Mouse (Mus musculus): Measurements from ENCODE around the gene Foxg1. TPM values are rescaled to one million over a fixed set of nuclear protein-coding genes. Genes with fewer than 3 reads are reported as not detected.

Foxg1 gene
- total RNA-seq (2021): not detected in 2 replicates
- long read RNA-seq: 0 reads

GRCm38 (mm10) chr12:49382565-49383520, at the start of gene Foxg1:
Foxg1 (plus strand) TSS chr12:49382660.
- DNase-seq: no peak

- no peak for DNase-seq
Measured at GRCm38 (mm10) chr12:49349697-49350096, 32.8 kb upstream of the Foxg1 start.

DNA sequence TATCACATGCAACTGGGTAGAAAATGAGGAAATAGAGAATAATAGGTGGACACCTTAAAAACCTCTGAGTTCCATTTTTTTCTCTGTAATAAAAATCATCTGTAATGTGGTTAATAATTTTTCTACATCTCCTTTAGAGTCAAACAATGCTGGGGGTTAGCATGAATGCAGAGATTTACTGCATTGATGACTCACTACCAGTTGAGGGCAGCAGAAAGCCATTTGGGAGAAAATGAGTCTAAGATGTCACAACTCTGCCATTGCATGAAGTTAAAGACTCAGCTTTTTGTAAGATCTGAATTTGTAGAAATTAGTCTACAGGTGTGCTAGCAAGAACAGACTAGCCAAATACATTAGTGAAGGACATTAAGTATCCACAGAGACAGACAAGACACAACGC, 13.5 kb upstream of the Foxg1 start:
- DNase-seq: no peak

DNA sequence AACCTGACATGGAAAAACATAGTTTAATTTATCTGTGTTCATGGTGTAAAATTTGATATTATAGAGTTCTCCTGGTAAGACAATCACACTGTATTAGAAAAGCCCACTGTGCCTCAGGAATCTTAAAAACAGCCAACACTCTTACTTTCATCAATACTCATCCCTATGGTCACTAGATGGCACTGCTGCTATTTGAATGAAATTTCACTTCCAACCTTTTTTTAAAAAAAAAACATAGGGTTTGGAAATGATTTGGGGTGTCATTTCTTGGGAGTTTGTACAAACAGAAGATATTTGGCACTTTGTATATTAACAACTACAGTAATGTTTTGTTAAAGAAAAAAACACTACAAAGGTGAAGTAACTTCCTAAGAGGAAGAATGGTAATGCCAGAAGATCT, 10.3 kb upstream of the Foxg1 start:
- DNase-seq: no peak

DNA sequence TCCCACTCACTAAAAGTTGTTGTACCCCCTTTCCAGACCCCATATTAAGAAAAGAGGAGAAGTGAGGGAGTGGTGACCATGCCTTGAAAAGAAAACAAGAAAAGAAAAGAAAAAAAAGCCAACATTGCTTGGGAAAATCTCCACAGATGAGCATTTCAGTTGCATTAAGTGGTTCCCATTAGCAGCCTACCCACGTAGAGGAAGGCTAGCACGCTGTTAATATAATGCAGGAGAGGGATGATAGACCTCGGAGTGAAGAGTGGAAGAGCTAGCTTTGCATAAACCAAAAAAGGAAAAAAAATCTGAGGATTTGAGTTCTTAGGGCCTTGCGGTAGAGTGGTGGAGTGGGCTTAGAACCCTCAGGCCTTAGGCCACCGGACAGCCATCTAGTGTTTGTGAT, 9.3 kb upstream of the Foxg1 start:
- DNase-seq: no peak

GRCm38 (mm10) chr12:49373821-49374605, 8.4 kb upstream of the Foxg1 start:
- DNase-seq: no peak

DNA sequence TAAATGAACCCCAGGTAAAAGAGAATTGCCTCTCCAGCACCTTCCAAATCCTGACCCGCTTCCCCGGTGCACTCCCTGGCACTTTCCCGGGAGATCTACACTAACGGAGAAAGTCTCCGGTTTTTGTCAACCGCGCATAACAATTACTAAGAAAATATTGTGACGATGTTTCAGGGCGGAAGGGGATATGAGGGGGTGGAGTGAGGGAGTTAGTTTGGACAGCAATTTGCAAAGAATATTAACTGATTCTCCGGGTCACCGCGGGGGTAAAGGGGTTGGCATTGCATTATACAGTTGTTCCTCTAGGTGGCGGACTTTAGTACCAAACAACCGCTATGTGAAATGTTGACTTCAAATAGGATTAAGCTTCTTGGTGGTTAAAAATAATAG, 7.9 kb upstream of the Foxg1 start:
- DNase-seq: no peak

DNA sequence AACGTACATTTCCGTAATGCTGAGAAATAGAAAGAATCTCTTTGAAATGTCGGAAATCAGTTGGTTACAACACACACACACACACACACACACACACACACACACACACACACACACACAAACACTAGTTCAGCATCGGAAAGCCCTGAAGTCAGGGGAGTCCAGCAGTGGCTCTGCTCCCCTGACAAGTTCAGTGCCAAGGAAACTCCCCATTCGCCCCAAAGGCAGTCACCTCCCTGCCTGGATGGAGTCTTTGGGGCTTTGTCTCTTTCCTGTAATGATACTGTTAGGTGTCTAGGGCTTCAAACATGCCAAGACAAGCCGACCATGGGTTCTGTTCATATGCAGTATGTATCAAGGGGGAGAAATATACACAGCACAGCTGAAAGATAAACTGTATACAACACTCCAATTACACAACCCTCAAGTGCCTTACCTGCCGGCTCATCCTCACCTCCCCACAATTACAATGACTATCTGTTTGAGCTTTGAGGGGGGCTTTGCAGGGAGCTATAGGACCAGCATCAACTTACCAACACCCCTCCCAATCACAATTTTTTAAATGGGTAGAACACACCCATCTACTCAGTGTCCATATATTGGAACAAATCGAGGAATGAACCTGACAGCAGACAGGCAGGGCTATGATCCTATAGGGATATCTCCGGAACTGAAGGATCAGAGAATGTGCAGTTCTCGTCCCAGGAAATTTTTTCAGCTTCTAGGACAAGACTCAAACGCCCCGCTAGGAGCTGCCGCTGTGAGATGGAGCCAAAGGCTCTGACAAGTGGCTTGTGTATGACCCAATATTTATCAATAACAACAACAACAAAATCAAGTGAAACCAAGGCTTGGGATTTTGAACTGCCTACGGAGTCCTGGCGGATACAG, 6.8 kb upstream of the Foxg1 start:
- DNase-seq: no peak

GRCm38 (mm10) chr12:49376318-49376992, 6.0 kb upstream of the Foxg1 start:
- no peak for DNase-seq

- DNase-seq: no peak
Measured at GRCm38 (mm10) chr12:49377281-49377970, 5.0 kb upstream of the Foxg1 start.

DNA sequence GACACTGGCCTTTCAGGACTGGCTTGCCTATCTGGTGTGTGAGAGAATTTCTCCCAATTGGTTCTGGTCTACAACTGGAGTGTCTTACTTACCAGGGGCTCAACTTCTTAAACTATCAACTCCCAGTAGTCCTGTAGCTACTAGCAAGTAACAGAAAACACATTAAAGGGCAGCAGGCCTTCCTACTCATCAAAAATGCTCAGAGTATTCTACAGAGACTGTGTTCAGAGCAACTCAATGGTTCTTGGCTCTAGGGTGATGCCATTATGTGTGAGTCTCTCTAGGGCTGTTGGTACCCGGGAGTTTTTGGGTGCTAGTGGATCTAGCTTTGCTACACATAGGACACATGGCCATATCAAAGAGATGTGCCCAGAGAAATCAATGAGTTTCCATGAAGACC, 3.5 kb upstream of the Foxg1 start:
- no peak for DNase-seq

GRCm38 (mm10) chr12:49379446-49379845, 3.0 kb upstream of the Foxg1 start:
- DNase-seq: no peak

DNA sequence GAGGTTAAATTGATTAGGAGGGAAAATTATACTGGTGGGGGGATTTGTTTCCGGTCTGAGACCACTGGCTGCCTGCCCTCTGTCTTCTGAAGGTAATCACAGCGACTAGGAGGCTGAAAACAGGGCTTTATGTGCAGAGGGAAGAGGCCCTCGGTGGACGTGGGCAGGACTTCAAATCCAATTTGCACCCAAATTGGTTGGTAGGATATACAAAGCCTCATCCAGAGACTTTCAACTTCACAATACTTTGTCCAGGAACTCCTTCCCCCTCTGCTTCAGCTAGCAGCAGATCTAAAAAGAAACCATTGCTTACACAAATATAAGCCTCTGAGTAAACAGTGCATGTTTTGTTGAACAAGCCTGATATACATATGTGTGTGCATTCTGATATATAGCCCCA, 2.0 kb upstream of the Foxg1 start:
- DNase-seq: no peak

- DNase-seq: no peak
Measured at GRCm38 (mm10) chr12:49381031-49381525, 1.4 kb upstream of the Foxg1 start.

DNA sequence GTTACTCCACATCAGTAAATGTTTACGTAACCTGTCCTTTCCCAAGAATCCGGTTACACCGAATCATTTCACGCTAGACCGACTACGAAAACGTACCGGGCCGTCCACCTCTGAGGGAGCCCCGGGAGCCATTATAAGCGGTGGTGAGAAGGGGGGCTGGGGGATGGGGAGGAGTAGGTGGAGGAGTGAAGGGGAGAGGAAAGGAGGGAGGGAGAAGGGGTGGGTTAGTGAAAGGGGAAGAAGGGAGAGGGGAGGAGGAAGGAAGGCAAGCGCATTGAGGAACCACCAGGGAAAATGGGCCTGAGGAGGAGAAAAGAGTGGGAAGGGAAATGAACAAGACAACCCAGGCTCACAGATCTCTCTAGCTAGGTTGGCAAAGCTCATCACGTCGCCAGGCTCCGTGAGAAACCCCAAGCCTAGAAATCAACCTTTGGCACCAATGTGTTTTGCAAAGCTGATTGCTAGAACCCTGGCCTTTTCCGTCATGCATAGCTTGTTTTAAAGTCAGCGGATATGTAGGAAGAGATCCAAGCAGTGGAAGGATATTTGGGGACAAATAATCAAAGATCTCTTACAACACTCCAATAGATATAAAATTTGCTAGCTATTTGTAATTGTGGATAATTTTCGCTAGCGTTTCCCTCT, 617 bp upstream of the Foxg1 start:
- DNase-seq: no peak

GRCm38 (mm10) chr12:49383521-49384133, 1.2 kb downstream of the Foxg1 start:
- no peak for DNase-seq

GRCm38 (mm10) chr12:49384295-49384875, 1.9 kb downstream of the Foxg1 start:
- no peak for DNase-seq

DNA sequence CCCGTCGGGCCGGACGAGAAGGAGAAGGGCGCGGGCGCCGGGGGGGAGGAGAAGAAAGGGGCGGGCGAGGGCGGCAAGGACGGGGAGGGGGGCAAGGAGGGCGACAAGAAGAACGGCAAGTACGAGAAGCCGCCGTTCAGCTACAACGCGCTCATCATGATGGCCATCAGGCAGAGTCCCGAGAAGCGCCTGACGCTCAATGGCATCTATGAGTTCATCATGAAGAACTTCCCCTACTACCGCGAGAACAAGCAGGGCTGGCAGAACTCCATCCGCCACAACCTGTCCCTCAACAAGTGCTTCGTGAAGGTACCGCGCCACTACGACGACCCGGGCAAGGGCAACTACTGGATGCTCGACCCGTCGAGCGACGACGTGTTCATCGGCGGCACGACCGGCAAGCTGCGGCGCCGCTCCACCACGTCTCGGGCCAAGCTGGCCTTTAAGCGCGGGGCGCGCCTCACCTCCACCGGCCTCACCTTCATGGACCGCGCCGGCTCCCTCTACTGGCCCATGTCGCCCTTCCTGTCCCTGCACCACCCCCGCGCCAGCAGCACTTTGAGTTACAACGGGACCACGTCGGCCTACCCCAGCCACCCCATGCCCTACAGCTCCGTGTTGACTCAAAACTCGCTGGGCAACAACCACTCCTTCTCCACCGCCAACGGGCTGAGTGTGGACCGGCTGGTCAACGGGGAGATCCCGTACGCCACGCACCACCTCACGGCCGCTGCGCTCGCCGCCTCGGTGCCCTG, 2.6 kb downstream of the Foxg1 start, which contains the start of gene Gm43517:
TSS of gene Gm43517 (plus strand) at position 299 of the 755 bp plus-strand sequence.
- DNase-seq: no peak

DNA sequence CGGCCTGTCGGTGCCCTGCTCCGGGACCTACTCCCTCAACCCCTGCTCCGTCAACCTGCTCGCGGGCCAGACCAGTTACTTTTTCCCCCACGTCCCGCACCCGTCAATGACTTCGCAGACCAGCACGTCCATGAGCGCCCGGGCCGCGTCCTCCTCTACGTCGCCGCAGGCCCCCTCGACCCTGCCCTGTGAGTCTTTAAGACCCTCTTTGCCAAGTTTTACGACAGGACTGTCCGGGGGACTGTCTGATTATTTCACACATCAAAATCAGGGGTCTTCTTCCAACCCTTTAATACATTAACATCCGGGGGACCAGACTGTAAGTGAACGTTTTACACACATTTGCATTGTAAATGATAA, 3.2 kb downstream of the Foxg1 start:
- no peak for DNase-seq
